Mouse (Mus musculus) olfactory bulb, adult 2 months (tissue): ENCODE data around the gene Isl2.

ENCODE experiments used
- CTCF ChIP-seq: fragments of 200-500 bp; IDR thresholded peaks from 2 replicates; pipeline ENCODE4 v1.5.1; 2012; ENCODE audit warnings: low read depth, mild to moderate bottlenecking, low read length, moderate library complexity; ENCODE audit not compliant: insufficient read depth
- POLR2A ChIP-seq: fragments of 200-500 bp; IDR thresholded peaks from 2 replicates; pipeline ENCODE4 v1.6.1; 2012; ENCODE audit warnings: mild to moderate bottlenecking, low read depth, low read length, moderate library complexity; ENCODE audit not compliant: insufficient read depth

GRCm38 (mm10) chr9:55543336-55543702, 4.8 kb downstream of the Isl2 start:
- TF ChIP-seq POLR2A (no peak), CTCF (no peak)
